Mouse (Mus musculus) heart, adult 2 months (tissue): ENCODE results near the gene Cyp2u1.

Source experiments
- CTCF ChIP-seq: fragments of 200-600 bp; IDR thresholded peaks from 2 replicates; pipeline ENCODE4 v1.8.1; 2022; ENCODE audit warnings: antibody characterized with exemption, mild to moderate bottlenecking, moderate library complexity
- EP300 ChIP-seq: fragments of 200-500 bp; IDR thresholded peaks from 2 replicates; pipeline ENCODE4 v1.6.1; 2011; ENCODE audit warnings: low read depth, low read length, control low read depth; ENCODE audit not compliant: insufficient read depth

DNA sequence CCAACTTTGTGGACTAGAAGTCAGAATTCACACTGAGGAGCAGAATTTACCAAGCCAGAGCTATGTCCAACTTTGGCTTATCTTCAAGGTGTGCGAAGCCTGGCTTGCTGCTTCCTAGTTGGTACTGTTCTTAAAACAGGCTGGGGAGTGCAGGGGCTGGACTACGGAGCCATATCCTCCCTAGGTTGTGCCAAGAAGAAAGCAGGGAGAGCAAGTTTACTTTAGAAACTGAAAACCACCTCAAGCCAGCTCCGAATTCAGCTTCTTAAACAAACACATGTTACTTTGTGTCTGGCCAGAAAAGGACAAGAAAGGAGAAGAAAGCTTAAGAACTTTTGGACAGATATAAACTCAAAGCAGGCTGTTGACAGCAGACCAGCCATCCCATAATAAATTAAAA, 37.9 kb upstream of the Cyp2u1 start:
- TF ChIP-seq EP300 (no peak), CTCF (no peak)
